Mouse (Mus musculus) right cerebral cortex, postnatal 4 days (tissue): ENCODE measurements around the gene Ehf.

Experiments
- DNase-seq: peaks from one replicate; pipeline ENCODE4 v3.0.0-alpha.2; 2022

Ehf gene

GRCm38 (mm10) chr2:103303132-103303531, at the start of gene Ehf:
Ehf (minus strand) TSS chr2:103303278.
- DNase-seq: no peak

GRCm38 (mm10) chr2:103347417-103347891, 44.4 kb upstream of the Ehf start:
- peak; percentile 34 for DNase-seq

- DNase-seq: peak; percentile 7
Observed at GRCm38 (mm10) chr2:103346751-103347289, 43.7 kb upstream of the Ehf start.

- DNase-seq: no peak
Observed at GRCm38 (mm10) chr2:103343611-103344010, 40.5 kb upstream of the Ehf start.

GRCm38 (mm10) chr2:103342123-103342522, 39.0 kb upstream of the Ehf start:
- DNase-seq: no peak

- no peak for DNase-seq
Observed at GRCm38 (mm10) chr2:103341375-103341971, 38.4 kb upstream of the Ehf start.

- no peak for DNase-seq
Observed at GRCm38 (mm10) chr2:103338706-103339105, 35.6 kb upstream of the Ehf start.

GRCm38 (mm10) chr2:103337370-103337769, 34.3 kb upstream of the Ehf start:
- no peak for DNase-seq

- DNase-seq: no peak
Observed at GRCm38 (mm10) chr2:103336621-103337020, 33.5 kb upstream of the Ehf start.

- DNase-seq: no peak
Observed at GRCm38 (mm10) chr2:103336000-103336399, 32.9 kb upstream of the Ehf start.

- no peak for DNase-seq
Observed at GRCm38 (mm10) chr2:103331666-103332191, 28.7 kb upstream of the Ehf start.

- no peak for DNase-seq
Observed at GRCm38 (mm10) chr2:103328731-103329130, 25.7 kb upstream of the Ehf start.

GRCm38 (mm10) chr2:103325301-103326048, 22.4 kb upstream of the Ehf start:
- no peak for DNase-seq

GRCm38 (mm10) chr2:103324320-103324719, 21.2 kb upstream of the Ehf start:
- DNase-seq: no peak

- DNase-seq: no peak
Observed at GRCm38 (mm10) chr2:103322171-103322570, 19.1 kb upstream of the Ehf start.

- no peak for DNase-seq
Observed at GRCm38 (mm10) chr2:103321638-103322037, 18.6 kb upstream of the Ehf start.

GRCm38 (mm10) chr2:103314002-103314401, 10.9 kb upstream of the Ehf start:
- DNase-seq: no peak

- no peak for DNase-seq
Observed at GRCm38 (mm10) chr2:103312640-103313039, 9.6 kb upstream of the Ehf start.

GRCm38 (mm10) chr2:103310663-103311062, 7.6 kb upstream of the Ehf start:
- DNase-seq: no peak

GRCm38 (mm10) chr2:103306686-103307085, 3.6 kb upstream of the Ehf start:
- no peak for DNase-seq

- DNase-seq: no peak
Observed at GRCm38 (mm10) chr2:103302669-103303068, 409 bp downstream of the Ehf start.

GRCm38 (mm10) chr2:103298711-103299463, 4.2 kb downstream of the Ehf start:
- DNase-seq: no peak

- no peak for DNase-seq
Observed at GRCm38 (mm10) chr2:103294526-103294925, 8.6 kb downstream of the Ehf start.
